Mouse (Mus musculus) erythroblast, embryonic 14.5 days (primary cell): ENCODE results near the gene Ssu72. TPM values are rescaled to one million over a fixed set of nuclear protein-coding genes. Genes with fewer than 3 reads are reported as not detected.

Source experiments
- H3K27me3 ChIP-seq: 2 replicates; pipeline ENCODE4 v1.6.1; 2012; ENCODE audit warnings: inconsistent platforms; ENCODE audit not compliant: control insufficient read depth
- H3K36me3 ChIP-seq: 2 replicates; pipeline ENCODE4 v1.6.1; 2012; ENCODE audit warnings: mild to moderate bottlenecking, inconsistent platforms; ENCODE audit not compliant: control insufficient read depth
- H3K4me1 ChIP-seq: 2 replicates; pipeline ENCODE4 v1.6.1; 2012; ENCODE audit warnings: inconsistent platforms; ENCODE audit not compliant: control insufficient read depth
- H3K4me3 ChIP-seq: replicated peaks from 2 replicates; pipeline ENCODE3; 2012; ENCODE audit warnings: moderate library complexity, mild to moderate bottlenecking, inconsistent platforms
- H3K9me3 ChIP-seq: 2 replicates; pipeline ENCODE4 v1.6.1; 2012; ENCODE audit warnings: low read length, inconsistent platforms, mixed read lengths; ENCODE audit not compliant: control insufficient read depth
- GATA1 ChIP-seq: IDR thresholded peaks from 2 replicates; pipeline ENCODE4 v1.6.1; 2012; ENCODE audit warnings: low read length, inconsistent platforms, mixed read lengths
- TAL1 ChIP-seq: IDR thresholded peaks from 3 replicates; pipeline ENCODE4 v1.6.1; 2012; ENCODE audit warnings: low read length, inconsistent platforms, mixed read lengths
- polyA plus RNA-seq: library from polyadenylated mRNA; stranded (reverse); fragments of >175 nt; gene quantifications from 2 replicates; pipeline ENCODE4 v1.2.3, GENCODE M21; 2012

Ssu72 gene
- polyA plus RNA-seq, 1 experiment: 0.83 TPM

GRCm38 (mm10) chr4:155761356-155762099 is 56.9 kb downstream of the Ssu72 start:
- Histone ChIP-seq H3K36me3 (peaks cover 17% of the 10 kb centered on the region), H3K9me3 (no peaks in the 10 kb centered on the region), H3K4me3 (peak overlapping the region; percentile 72), H3K27me3 (no peaks in the 10 kb centered on the region), H3K4me1 (peaks cover 40% of the 10 kb centered on the region)
- no peak for TF ChIP-seq TAL1
- TF ChIP-seq GATA1: no peak

DNA sequence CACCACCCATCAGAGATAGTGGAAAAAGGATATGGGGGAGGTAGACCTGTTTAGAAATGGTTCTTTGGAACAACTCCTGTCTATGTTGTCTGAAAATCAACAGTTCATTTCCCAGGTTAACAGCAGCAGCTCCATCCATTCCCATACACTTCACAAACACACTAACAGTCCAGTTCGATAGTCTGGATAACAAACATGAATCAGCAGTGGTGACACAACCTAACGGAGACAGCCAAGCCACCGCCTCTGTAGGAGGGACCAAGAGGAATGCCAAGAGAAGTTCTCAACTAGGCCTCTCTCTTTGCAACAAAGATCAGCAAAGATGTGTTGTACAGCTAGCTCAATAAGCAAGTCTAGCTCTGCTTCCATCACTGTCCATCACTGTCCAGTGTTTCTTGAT is 57.8 kb downstream of the Ssu72 start:
- Histone ChIP-seq H3K4me3 (peak overlapping the region; percentile 21), H3K27me3 (no peaks in the 10 kb centered on the region), H3K4me1 (peaks cover 40% of the 10 kb centered on the region), H3K9me3 (no peaks in the 10 kb centered on the region), H3K36me3 (peaks cover 10% of the 10 kb centered on the region)
- TF ChIP-seq GATA1: no peak

- H3K4me1 ChIP-seq: peaks cover 21% of the 10 kb centered on the region
- peak overlapping the region; percentile 72 for H3K4me3 ChIP-seq
- H3K36me3 ChIP-seq: no peaks in the 10 kb centered on the region
- no peaks in the 10 kb centered on the region for H3K9me3 ChIP-seq
- TF ChIP-seq TAL1 (no peak), GATA1 (no peak)
- H3K27me3 ChIP-seq: peaks cover 35% of the 10 kb centered on the region
Observed at GRCm38 (mm10) chr4:155769496-155769879, 64.9 kb downstream of the Ssu72 start.

DNA sequence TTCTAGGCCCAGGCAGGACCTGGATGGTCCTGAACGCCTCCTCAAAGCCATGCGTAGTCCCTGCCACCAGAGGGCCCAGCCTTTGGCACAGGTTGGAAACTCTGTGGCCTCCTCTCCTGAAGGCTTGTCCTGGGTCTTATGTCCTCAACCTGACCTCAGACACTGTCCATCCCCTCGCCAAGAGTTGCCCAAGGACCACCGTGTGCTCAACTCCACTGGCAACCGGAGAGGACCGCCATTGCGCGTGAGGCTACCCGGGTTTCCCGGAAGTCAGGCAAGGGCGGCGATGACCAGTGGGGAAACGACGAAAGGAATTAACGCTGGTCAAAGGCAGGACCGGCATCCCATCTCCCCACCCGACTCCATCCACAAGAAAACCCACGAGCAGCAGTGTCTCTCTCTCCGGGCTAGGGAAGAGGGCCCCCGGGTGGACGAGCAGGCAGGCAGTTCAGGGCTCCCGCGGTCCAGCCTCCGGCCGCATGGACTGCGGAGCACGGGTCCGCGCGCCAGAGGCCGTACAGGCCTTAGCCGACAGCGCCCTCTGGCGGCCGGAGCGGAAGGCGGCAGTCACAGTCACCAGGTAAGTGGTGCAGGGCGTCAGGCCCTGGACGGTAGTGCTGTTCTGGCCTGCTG is 65.4 kb downstream of the Ssu72 start:
- H3K36me3 ChIP-seq: no peaks in the 10 kb centered on the region
- peaks cover 26% of the 10 kb centered on the region for H3K4me1 ChIP-seq
- no peak for TF ChIP-seq TAL1
- TF ChIP-seq GATA1: no peak

GRCm38 (mm10) chr4:155770626-155771025 is 66.0 kb downstream of the Ssu72 start:
- Histone ChIP-seq H3K4me1 (peaks cover 27% of the 10 kb centered on the region), H3K9me3 (no peaks in the 10 kb centered on the region), H3K36me3 (no peaks in the 10 kb centered on the region), H3K4me3 (peak overlapping the region; percentile 72), H3K27me3 (peaks cover 47% of the 10 kb centered on the region)
- TF ChIP-seq TAL1: no peak
- no peak for TF ChIP-seq GATA1

More for the DNA sequence above, 65.4 kb downstream of the Ssu72 start:
- Histone ChIP-seq H3K9me3 (no peaks in the 10 kb centered on the region), H3K27me3 (peaks cover 40% of the 10 kb centered on the region), H3K4me3 (peak overlapping the region; percentile 72)

DNA sequence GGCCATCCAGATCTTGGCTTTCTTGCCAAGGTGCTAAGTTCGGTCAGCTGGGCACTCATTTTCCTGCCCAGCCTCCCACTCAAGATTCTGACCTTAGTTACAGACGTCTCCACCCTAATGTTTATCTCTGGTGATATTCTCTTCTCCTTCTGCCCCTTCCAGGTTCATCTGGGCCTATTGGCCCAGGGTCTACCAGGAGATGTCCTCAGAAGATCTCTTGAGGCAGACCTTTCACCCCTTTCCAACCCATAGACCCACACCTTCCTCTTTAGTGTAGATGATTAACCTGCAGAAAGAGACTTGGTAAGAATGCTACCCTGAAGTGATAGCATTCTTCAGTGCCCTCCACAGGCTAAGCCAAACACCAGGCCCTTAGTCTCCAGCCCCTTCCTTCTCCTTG is 67.1 kb downstream of the Ssu72 start:
- no peak overlapping the region for H3K4me3 ChIP-seq
- no peaks in the 10 kb centered on the region for H3K9me3 ChIP-seq
- H3K36me3 ChIP-seq: no peaks in the 10 kb centered on the region
- H3K27me3 ChIP-seq: peaks cover 56% of the 10 kb centered on the region
- peaks cover 27% of the 10 kb centered on the region for H3K4me1 ChIP-seq
- TF ChIP-seq TAL1 (no peak), GATA1 (no peak)

DNA sequence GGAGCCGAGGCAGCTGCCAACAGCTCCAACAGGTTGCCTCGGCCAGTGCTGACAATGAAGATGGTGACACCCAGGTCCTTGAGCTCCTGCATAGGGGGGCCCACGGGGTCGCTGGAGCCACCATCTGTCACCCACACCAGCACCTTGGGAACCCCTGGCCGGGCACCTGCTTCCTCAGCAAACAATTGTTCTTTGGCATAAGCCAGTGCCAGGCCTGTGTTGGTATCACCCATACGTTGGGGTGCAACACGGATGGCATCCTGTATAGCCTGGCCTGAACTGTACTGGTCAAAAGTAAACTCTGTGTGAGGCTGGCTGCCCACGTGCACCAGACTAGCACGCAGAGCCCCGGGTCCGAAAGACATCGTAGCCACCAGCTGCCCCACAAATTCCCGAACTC is 68.2 kb downstream of the Ssu72 start:
- H3K4me3 ChIP-seq: no peak overlapping the region
- no peaks in the 10 kb centered on the region for H3K36me3 ChIP-seq
- no peak for TF ChIP-seq GATA1
- TF ChIP-seq TAL1: no peak
- H3K27me3 ChIP-seq: peaks cover 64% of the 10 kb centered on the region
- no peaks in the 10 kb centered on the region for H3K9me3 ChIP-seq
- H3K4me1 ChIP-seq: peaks cover 27% of the 10 kb centered on the region

- Histone ChIP-seq H3K36me3 (no peaks in the 10 kb centered on the region), H3K4me3 (no peak overlapping the region), H3K4me1 (peaks cover 27% of the 10 kb centered on the region), H3K9me3 (no peaks in the 10 kb centered on the region), H3K27me3 (peaks cover 66% of the 10 kb centered on the region)
- TF ChIP-seq GATA1 (no peak), TAL1 (no peak)
Observed at GRCm38 (mm10) chr4:155773335-155774078, 68.9 kb downstream of the Ssu72 start.

GRCm38 (mm10) chr4:155774280-155774754 is 69.7 kb downstream of the Ssu72 start, which contains the start of gene Vwa1:
TSS of gene Vwa1 (minus strand) at chr4:155774698.
- peaks cover 27% of the 10 kb centered on the region for H3K4me1 ChIP-seq
- no peaks in the 10 kb centered on the region for H3K36me3 ChIP-seq
- TF ChIP-seq TAL1 (no peak), GATA1 (no peak)
- no peaks in the 10 kb centered on the region for H3K9me3 ChIP-seq
- peaks cover 70% of the 10 kb centered on the region for H3K27me3 ChIP-seq
- peak within 1 kb of the TSS; percentile 48 for H3K4me3 ChIP-seq
